Mouse (Mus musculus) inflammation-experienced regulatory T-cells, adult 6 months (primary cell): ENCODE measurements around the gene Eif4a1. TPM values are rescaled to one million over a fixed set of nuclear protein-coding genes. Genes with fewer than 3 reads are reported as not detected.
"Not testable (repeated sequence)": the region's sequence is repeated elsewhere in the genome, so short reads cannot be mapped to it uniquely, and the experiment has no call there.

Source experiments
- ATAC-seq: one replicate; pipeline ENCODE4 v1.8.0; 2017
- polyA plus RNA-seq, 3 experiments: library from polyadenylated mRNA; unstranded; fragments of 100-300 nt; shearing (Covaris generic); gene quantifications; one replicate each; pipeline ENCODE4 v1.2.1; 2017

Eif4a1 gene
- polyA plus RNA-seq, 3 experiments from 2014 or later, result 156 to 375 (median 178) TPM

- peak; percentile 92 for ATAC-seq
These were observed 39.7 kb downstream of the Eif4a1 start, which contains the start of gene Fxr2 for GRCm38 (mm10) chr11:69632284-69633089. Gene Fxr2 (plus strand): TSS chr11:69632990.

DNA sequence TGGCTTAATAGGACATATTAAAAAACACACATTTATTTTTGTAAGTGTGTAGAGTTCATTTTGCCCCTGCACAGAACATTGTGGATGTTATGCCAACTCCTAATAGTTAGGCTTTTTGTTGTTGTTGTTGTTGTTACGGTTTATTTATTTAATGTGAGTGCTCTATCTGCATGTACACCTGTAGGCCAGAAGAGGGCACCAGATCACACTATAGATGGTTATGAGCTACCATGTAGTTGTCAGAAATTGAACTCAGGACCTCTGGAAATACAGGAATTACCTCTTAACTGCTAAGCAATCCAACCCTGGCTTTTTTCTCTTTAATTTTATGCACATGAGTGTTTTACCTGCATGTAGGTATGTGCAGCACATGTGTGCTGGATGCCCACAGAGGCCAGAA is 42.4 kb downstream of the Eif4a1 start:
- ATAC-seq, result no peak

- ATAC-seq, result no peak
These were observed 43.9 kb downstream of the Eif4a1 start for GRCm38 (mm10) chr11:69628286-69628685.

DNA sequence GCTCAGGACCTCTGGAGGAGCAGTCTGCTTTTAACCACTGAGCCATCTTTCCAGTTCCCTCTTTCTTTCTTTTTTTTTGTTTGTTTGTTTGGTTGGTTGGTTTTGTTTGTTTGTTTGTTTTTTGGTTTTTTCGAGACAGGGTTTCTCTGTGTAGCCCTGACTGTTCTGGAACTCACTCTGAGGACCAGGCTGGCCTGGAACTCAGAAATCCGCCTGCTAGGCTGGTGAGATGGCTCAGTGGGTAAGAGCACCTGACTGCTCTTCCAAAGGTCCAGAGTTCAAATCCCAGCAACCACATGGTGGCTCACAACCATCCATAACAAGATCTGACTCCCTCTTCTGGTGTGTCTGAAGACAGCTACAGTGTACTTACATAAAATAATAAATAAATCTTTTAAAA is 47.9 kb downstream of the Eif4a1 start:
- not testable (repeated sequence) for ATAC-seq

- no peak for ATAC-seq
These were observed 49.2 kb downstream of the Eif4a1 start for GRCm38 (mm10) chr11:69623006-69623405.

DNA sequence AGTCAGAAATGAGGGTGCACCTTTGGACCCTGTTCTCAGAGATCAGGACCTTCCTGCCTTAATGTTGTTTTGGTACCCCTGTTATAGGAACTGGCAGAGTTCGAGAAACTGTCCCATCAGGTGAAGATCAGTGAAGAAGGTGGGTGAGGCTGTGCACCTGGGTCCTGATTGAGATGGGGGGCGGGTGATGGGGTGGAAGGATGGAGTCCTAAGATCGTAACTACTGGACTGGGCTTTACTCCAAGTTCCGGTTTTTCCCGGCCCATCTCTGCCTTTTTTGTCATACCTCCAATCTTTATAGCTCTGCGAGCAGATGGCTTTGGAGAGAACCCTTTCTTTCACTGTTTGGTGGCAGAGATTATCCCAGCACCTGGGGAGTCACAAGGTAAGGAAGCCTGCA is 49.8 kb downstream of the Eif4a1 start:
- ATAC-seq, result no peak

DNA sequence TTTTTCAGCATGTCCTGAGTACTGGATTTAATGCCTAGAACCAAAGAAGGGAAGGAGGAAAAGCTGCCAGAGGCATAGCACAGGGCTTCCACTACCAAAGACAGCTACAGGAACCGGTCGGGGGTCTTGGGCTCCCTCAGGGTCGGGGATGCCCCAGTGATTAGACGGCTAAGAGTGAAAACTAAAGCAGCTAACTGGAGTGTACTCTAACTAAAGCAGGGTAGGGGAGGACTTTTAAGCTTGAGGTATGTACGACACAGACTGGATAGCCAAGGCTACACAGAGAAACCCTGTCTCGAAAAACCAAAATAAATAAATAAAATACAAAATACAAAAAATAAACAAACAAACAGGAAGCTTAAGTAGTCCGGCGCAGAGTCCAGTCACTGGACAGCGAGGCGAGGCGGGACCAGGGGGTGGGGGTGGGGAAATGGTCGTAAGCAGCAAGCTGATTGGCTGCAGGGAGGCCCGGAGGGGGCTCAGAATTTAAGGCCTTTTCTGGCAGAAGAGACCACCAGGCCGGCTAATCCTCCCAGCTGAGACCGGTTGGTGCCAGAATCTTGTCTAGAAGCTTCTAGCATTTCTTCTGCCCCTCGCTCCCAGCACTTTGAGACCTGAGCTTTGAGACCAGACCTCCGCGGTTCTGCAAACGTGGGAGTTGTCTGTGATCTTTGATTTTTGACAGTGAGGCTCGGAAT is 50.5 kb downstream of the Eif4a1 start, which contains the start of gene Sat2:
Gene Sat2 (plus strand): TSS at position 454 of the 698 bp plus-strand sequence.
- ATAC-seq, result no peak

GRCm38 (mm10) chr11:69620394-69621081 is 51.7 kb downstream of the Eif4a1 start:
- ATAC-seq, result no peak

DNA sequence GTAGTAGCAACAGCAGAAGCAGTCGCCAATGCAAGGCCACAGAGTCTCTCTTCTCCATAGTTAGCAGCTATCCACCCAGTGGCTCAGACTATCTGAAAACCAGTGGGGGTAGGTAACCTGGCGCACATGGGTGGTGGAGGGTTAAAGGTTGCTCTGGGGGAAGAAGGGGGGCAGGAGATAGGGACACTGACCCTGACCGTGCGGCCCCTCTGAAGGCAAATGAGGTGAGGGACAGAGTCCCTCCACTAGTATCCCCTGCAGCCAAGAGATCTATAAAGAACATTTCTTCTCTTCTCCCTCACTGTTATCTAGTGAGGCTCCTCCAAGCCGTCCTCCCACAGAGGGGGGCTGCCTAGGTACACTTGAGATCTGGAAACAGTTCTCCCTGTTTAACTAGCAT is 54.4 kb downstream of the Eif4a1 start, which contains the start of gene Shbg:
Gene Shbg (minus strand): TSS at position 101 of the 400 bp plus-strand sequence.
- ATAC-seq, result no peak

Other genes starting within 250 kb of the Eif4a1 start
- gene Dnah2, start 123.3 kb downstream of the Eif4a1 start, polyA plus RNA-seq, result under 1 TPM in 1 of 3 experiments, not detected in 2; 0.21 TPM
- under 1 TPM in 2 of 3 experiments, not detected in 1; 0.11 to 0.22 TPM for gene Efnb3, start 112.2 kb downstream of the Eif4a1 start, polyA plus RNA-seq
- gene Wrap53, start 92.2 kb downstream of the Eif4a1 start, polyA plus RNA-seq, result 10 to 100 TPM; 22.0 to 32.2 (median 25.7) TPM
- 100 to 1,000 TPM; 193 to 355 (median 324) TPM for gene Trp53, start 92.1 kb downstream of the Eif4a1 start, polyA plus RNA-seq
- under 1 TPM in 1 of 3 experiments, not detected in 2; 0.17 TPM for gene Atp1b2, start 66.5 kb downstream of the Eif4a1 start, polyA plus RNA-seq
- gene Shbg, start 54.5 kb downstream of the Eif4a1 start, polyA plus RNA-seq, result under 1 TPM in 1 of 3 experiments, not detected in 2; 0.40 TPM
- gene Sat2, start 50.4 kb downstream of the Eif4a1 start, polyA plus RNA-seq, result not detected
- gene Fxr2, start 39.4 kb downstream of the Eif4a1 start, polyA plus RNA-seq, result 1 to 10 TPM; 7.6 to 9.3 (median 9.1) TPM
- gene Sox15, start 17.1 kb downstream of the Eif4a1 start, polyA plus RNA-seq, result not detected
- gene Mpdu1, start 9.8 kb downstream of the Eif4a1 start, polyA plus RNA-seq, result 10 to 100 TPM; 30.3 to 55.1 (median 52.5) TPM
- 10 to 100 TPM in 1 of 3 experiments, 1 to 10 TPM in 2; 3.8 to 21.2 (median 4.5) TPM for gene Cd68, start 6.3 kb downstream of the Eif4a1 start, polyA plus RNA-seq
- gene Senp3, start 9.7 kb upstream of the Eif4a1 start, polyA plus RNA-seq, result 10 to 100 TPM; 21.8 to 38.0 (median 32.0) TPM
- not detected for gene Tnfsf13, start 13.4 kb upstream of the Eif4a1 start, polyA plus RNA-seq
- not detected for gene Tnfsf12, start 23.4 kb upstream of the Eif4a1 start, polyA plus RNA-seq
- not detected for gene Tnfsfm13, start 23.7 kb upstream of the Eif4a1 start, polyA plus RNA-seq
- gene Polr2a, start 86.2 kb upstream of the Eif4a1 start, polyA plus RNA-seq, result 10 to 100 TPM; 27.3 to 28.4 (median 27.7) TPM
- not detected for gene Slc35g3, start 89.5 kb upstream of the Eif4a1 start, polyA plus RNA-seq
- gene Zbtb4, start 93.5 kb upstream of the Eif4a1 start, polyA plus RNA-seq, result 10 to 100 TPM in 2 of 3 experiments, 1 to 10 TPM in 1; 4.3 to 13.9 (median 11.8) TPM
- gene Chrnb1, start 123.5 kb upstream of the Eif4a1 start, polyA plus RNA-seq, result 1 to 10 TPM; 1.7 to 2.5 (median 1.8) TPM
- not detected for gene Fgf11, start 129.4 kb upstream of the Eif4a1 start, polyA plus RNA-seq
- not detected for gene Tmem102, start 133.2 kb upstream of the Eif4a1 start, polyA plus RNA-seq
- gene Gm39566, start 142.9 kb upstream of the Eif4a1 start, polyA plus RNA-seq, result not detected
- gene Spem2, start 146.0 kb upstream of the Eif4a1 start, polyA plus RNA-seq, result not detected
- not detected for gene Spem1, start 149.8 kb upstream of the Eif4a1 start, polyA plus RNA-seq
- gene Nlgn2, start 165.4 kb upstream of the Eif4a1 start, polyA plus RNA-seq, result 1 to 10 TPM in 2 of 3 experiments, under 1 TPM in 1; 0.60 to 2.5 (median 1.2) TPM
- 100 to 1,000 TPM; 124 to 157 (median 131) TPM for gene Tmem256, start 166.1 kb upstream of the Eif4a1 start, polyA plus RNA-seq
- 10 to 100 TPM in 2 of 3 experiments, 1 to 10 TPM in 1; 7.3 to 20.2 (median 17.7) TPM for gene Plscr3, start 174.0 kb upstream of the Eif4a1 start, polyA plus RNA-seq
- gene Tnk1, start 186.3 kb upstream of the Eif4a1 start, polyA plus RNA-seq, result under 1 TPM in 1 of 3 experiments, not detected in 2; 0.19 TPM
- not detected for gene Tmem95, start 205.6 kb upstream of the Eif4a1 start, polyA plus RNA-seq
- 1 to 10 TPM in 1 of 3 experiments, under 1 TPM in 2; 0.58 to 1.5 (median 0.59) TPM for gene Kctd11, start 209.0 kb upstream of the Eif4a1 start, polyA plus RNA-seq
- gene Acap1, start 223.1 kb upstream of the Eif4a1 start, polyA plus RNA-seq, result 100 to 1,000 TPM; 229 to 289 (median 266) TPM
- under 1 TPM; 0.39 to 0.98 (median 0.63) TPM for gene 2810408A11Rik, start 228.6 kb upstream of the Eif4a1 start, polyA plus RNA-seq
- 1 to 10 TPM; 5.2 to 9.6 (median 9.0) TPM for gene Neurl4, start 228.6 kb upstream of the Eif4a1 start, polyA plus RNA-seq
- gene Gps2, start 241.5 kb upstream of the Eif4a1 start, polyA plus RNA-seq, result 100 to 1,000 TPM in 2 of 3 experiments, 10 to 100 TPM in 1; 91.9 to 128 (median 122) TPM
- gene Eif5a, start 249.5 kb upstream of the Eif4a1 start, polyA plus RNA-seq, result 1,000 to 10,000 TPM; 1,103 to 1,192 (median 1,160) TPM